Mouse (Mus musculus) layer of hippocampus, adult 8-10 months (tissue): ENCODE measurements at regions not wholly inside any gene's neighbourhood (a gene's known extent, or its start where the extent isn't known, plus 50 kb on each side); places are given as distances from the start of the nearest gene placed in this dataset.

ENCODE experiments used
- DNase-seq, 2 experiments: peaks; one replicate each; pipeline ENCODE4 v3.0.0; 2022; ENCODE audit warnings: low spot score in 2 of 2

GRCm38 (mm10) chr11:65638211-65638610 is 149.9 kb downstream of the Map2k4 start:
- no peak for DNase-seq

DNA sequence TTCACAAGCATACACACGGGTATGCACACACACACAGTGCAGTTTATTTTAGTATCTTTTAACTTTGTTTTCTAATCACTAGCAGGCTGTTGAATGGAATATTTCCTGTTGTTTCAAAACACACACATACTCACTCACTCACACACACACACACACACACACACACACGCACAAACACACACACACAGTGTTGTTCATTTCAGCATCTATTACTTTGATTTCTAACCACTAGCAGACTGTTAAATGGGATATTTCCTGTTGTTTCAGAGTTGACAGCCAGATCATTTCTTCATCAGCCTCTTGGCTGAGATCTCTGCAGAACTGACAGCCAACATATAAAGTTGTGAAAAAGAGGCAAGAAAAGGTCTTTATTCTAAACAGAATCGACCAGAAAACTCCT is 150.9 kb downstream of the Map2k4 start:
- DNase-seq: no peak

GRCm38 (mm10) chr11:65635307-65635706 is 152.8 kb downstream of the Map2k4 start:
- DNase-seq: no peak

DNA sequence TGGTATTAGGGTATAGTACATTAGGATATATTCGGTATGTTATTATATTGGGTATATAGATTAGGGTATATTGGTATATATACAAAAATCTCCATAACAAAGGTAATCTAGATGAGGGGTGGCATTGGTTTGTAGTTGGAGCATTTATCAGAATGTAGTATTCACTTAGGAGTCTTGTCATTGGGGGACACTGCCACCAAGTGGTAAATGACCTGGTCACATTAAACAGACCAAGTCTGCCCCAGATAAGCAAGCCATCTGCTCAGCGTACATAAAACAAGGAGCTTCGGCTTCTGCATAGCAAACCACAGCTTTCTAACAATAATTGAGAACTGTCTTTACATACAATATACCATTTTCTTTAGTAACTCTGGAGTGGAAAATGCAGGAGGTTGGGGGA is 156.9 kb downstream of the Map2k4 start:
- peak in 1 of 2 experiments; percentile 16 for DNase-seq

- DNase-seq: no peak
Observed at GRCm38 (mm10) chr11:65630436-65630835, 157.7 kb downstream of the Map2k4 start.

- DNase-seq: no peak
Observed at GRCm38 (mm10) chr11:65629320-65629719, 158.8 kb downstream of the Map2k4 start.

DNA sequence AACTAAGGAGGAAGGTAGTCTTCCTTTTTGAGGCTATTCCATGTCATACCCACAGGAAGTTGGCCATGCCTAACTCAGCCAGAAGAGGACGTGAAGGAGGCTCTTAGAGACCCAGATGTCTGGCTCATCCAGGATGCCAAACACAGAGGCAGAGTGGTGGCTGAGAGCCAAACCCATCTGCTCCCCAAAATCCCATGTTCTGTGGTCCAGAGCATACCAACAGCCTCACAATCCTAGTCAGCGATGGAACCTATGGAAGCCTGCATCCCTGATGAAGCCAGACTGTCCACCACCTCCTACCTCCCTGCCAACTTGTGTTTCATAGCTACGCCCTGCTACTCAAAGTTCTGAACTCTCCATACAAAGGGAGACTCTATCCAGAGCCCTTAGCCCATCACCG is 169.1 kb downstream of the Map2k4 start:
- no peak for DNase-seq

GRCm38 (mm10) chr11:65610536-65610935 is 177.6 kb downstream of the Map2k4 start:
- no peak for DNase-seq

GRCm38 (mm10) chr11:65609056-65609455 is 179.0 kb downstream of the Map2k4 start:
- no peak for DNase-seq

- no peak for DNase-seq
Observed at GRCm38 (mm10) chr11:65597298-65598076, 190.6 kb downstream of the Map2k4 start.

GRCm38 (mm10) chr11:65588491-65588890 is 199.6 kb downstream of the Map2k4 start:
- DNase-seq: no peak

DNA sequence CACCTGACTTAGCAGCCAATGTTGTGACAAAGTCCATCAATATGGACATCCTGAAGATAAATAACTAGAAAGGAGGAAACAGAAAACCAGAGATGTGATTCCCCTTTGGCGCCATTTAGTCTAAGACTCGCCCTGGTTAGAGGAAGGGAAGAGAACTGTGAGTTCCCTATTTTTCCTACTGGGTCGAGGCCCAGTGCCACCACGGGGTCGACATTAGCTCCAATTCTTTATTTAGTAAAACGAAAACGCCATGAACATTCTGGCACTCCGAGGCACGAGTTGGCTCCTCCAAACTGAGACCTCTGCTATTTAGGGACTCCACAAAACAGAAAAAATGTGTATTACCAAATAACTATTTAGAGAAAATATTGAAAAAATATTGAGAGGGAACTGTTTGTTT is 220.3 kb downstream of the Map2k4 start:
- no peak for DNase-seq

DNA sequence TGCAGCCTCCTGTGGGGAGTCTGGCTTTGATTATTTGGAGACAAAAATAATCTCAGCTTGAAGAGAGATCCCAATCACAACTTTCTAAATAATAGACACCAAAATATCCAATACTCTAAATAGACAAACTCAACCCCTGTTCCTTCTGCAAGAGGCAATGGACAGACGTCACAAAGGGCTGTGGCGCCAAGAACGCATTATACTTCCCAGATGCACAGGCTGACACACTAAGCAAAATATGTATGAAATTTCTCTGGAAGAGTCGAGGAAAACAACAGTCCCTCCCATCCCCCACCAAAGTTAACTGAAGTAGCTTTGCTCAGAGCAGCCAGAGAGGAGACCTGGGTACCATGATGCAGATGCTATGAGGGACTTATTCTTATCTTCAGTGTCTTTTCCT is 229.9 kb downstream of the Map2k4 start:
- no peak for DNase-seq

- DNase-seq: no peak
Observed at GRCm38 (mm10) chr11:65551073-65551472, 237.0 kb downstream of the Map2k4 start.

GRCm38 (mm10) chr11:65544281-65544680 is 243.8 kb downstream of the Map2k4 start:
- DNase-seq: no peak

- no peak for DNase-seq
Observed at GRCm38 (mm10) chr11:65543581-65543980, 244.5 kb downstream of the Map2k4 start.

DNA sequence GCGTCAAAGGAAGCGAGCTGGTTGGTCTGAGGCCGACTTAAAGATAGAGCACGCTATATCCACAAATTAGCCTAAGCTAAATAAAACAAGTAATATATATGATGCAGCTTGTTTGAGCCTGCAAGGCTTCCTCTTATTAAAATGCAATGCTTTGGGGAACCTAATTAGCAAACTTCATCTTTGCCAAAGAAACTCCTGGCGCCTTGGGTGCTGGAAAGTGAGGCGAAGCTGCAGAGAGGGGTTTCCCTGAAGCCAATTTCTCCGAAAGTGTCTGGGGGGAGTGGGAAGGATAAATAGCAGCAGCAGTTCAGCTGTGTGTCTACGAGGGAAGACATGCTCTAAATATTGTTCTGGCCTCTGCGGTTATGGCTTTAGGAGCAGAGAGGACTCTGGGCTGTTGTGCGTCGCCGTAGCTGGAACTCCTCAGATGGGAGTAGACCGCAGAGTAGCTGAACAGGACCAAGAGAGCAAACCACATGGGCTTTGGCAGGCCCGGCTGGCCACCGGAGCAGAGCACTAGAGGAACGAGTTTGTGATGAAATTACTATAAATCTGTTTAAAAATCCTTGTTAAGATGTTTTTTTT is 251.0 kb downstream of the Map2k4 start:
- DNase-seq: no peak

- no peak for DNase-seq
Observed at GRCm38 (mm10) chr11:65535726-65536442, 252.2 kb downstream of the Map2k4 start.

DNA sequence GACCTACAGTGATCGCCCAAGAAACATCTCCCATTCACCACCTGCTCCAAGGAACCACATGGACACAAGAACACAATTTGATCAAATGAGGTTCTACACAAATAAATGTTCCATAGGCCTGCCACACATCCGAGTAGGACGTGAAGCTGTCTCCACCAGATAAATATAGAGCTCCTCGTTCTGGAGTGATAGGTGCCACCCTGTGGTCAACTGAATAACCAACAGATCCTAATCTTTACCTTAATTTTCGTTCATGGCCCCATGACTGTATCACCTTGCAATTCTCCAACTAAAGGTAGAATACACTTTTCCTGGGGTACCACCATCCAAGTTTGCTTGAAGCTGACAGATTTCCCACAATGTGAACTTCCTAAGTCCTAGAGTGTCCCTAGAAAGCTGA is 257.4 kb downstream of the Map2k4 start:
- no peak for DNase-seq

GRCm38 (mm10) chr11:65505106-65505865 is 235.5 kb upstream of the Myocd start:
- no peak for DNase-seq

- DNase-seq: no peak
Observed at GRCm38 (mm10) chr11:65497979-65498378, 228.2 kb upstream of the Myocd start.

DNA sequence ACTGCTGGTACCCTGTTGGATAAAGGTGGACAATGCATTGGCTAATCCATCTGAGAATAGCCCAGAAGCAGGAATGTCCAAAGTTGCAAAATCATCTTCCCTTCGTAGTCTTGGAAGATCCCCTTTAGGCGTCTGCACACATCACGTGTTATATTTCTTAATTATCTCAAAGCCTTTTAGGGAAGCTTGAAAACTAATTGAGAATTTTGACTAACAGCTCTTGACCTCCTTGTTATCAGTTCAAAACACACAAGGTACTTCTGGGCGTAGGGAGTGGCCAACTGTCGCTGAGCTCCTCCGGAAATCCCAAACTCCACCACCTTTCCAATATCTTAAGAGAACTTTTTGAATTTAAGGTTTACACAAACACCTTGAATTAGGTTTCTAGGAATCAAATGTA is 227.6 kb upstream of the Myocd start:
- no peak for DNase-seq
